Mouse (Mus musculus) Patski (cell line): Measurements from ENCODE around the gene Scarb1. TPM values are rescaled to one million over a fixed set of nuclear protein-coding genes. Genes with fewer than 3 reads are reported as not detected.
A peak's percentile ranks its signal among the peaks of the same experiment; 100 is the strongest.

Experiments
- ATAC-seq: fragments of 100-300 bp; one replicate; pipeline ENCODE4 v1.8.0; 2021
- CTCF ChIA-PET: fragments of 350-600 bp; sonication (Branson Sonifier 250); formaldehyde crosslinking; loops from one replicate; lab custom pipeline; 2022; ENCODE audit warnings: inconsistent platforms; lab: Charles Lee
- POLR2A ChIA-PET: fragments of 350-600 bp; sonication (Branson Sonifier 250); formaldehyde crosslinking; loops from one replicate; lab custom pipeline; 2022; ENCODE audit warnings: antibody characterized with exemption, inconsistent platforms; lab: Charles Lee
- DNase-seq: peaks from one replicate; pipeline ENCODE4 v3.0.0-alpha.2; 2011; ENCODE audit warnings: low read depth, low spot score
- H3K27me3 ChIP-seq: fragments of 371-371 bp; one replicate; pipeline ENCODE4 v1.5.1; 2021
- CTCF ChIP-seq: fragments of 100-300 bp; IDR thresholded peaks from one replicate; pipeline ENCODE4 v1.5.1; 2021
- in situ Hi-C: fragments of 300-500 bp; cut with MboI; formaldehyde crosslinking; loops from 3 replicates; pipeline ENCODE4 v1.11.1; 2018; ENCODE audit warnings: low pct_unique_long_range_greater_than_20kb, mixed read lengths
- polyA plus RNA-seq: library from polyadenylated mRNA; unstranded; gene quantifications from one replicate; pipeline ENCODE4 v1.2.3, GENCODE M21; 2021

Gene Scarb1
- polyA plus RNA-seq, 1 experiment from 2014 or later, result 59.7 TPM

DNA sequence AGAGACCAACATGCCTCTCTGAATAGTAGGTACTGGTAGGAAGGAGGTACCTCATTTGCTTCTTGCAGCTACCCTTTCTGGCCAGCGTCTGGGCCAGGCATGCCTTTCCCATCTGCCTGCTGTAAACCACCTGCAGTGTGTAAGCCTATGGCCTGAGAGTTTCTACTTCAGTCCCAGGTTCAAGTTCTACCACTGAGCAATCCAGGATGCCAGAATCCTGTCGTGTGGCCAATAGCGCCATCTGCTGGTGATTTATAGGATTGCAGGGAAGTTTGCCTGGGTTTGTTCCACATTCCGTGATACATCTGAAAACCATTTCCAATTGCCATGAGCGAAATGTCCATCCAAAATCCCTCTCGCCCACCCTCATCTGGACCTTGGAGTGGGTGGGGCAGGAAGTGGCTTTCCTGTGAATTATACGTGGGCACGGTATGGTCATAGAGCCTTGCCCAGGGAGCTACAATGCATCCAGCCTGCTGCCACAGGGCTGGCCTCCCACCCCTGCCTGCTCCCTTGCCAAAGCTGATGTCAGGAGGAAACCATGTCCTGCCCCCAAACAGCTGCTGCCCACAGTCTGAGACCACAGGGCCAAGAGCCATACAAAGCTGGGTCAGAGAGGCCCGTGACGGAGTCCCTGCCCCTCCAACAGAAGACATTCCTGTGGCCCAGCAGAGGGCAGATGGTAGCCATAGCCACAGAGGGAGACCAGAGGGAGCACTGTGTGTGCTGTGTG is 72.7 kb downstream of the Scarb1 start:
- CTCF ChIA-PET, result interaction anchor here (0.6 to 7.2 kb wide), 41 partner anchors 9 to 402 kb away, joined by 3 to 69 read pairs (median 4); partner anchors contain the start of genes Ncor2 and Scarb1
- no peaks in the 10 kb centered on the region for H3K27me3 ChIP-seq
- POLR2A ChIA-PET, result interaction anchor here (0.6 to 1.5 kb wide), 6 partner anchors 21 to 368 kb away, joined by 3 to 5 read pairs (median 4); no protein-coding TSS in a partner anchor
- in situ Hi-C loops, result no loop called here
- no peak for TF ChIP-seq CTCF
- DNase-seq, result peak; percentile 97
- ATAC-seq, result peak; percentile 84

DNA sequence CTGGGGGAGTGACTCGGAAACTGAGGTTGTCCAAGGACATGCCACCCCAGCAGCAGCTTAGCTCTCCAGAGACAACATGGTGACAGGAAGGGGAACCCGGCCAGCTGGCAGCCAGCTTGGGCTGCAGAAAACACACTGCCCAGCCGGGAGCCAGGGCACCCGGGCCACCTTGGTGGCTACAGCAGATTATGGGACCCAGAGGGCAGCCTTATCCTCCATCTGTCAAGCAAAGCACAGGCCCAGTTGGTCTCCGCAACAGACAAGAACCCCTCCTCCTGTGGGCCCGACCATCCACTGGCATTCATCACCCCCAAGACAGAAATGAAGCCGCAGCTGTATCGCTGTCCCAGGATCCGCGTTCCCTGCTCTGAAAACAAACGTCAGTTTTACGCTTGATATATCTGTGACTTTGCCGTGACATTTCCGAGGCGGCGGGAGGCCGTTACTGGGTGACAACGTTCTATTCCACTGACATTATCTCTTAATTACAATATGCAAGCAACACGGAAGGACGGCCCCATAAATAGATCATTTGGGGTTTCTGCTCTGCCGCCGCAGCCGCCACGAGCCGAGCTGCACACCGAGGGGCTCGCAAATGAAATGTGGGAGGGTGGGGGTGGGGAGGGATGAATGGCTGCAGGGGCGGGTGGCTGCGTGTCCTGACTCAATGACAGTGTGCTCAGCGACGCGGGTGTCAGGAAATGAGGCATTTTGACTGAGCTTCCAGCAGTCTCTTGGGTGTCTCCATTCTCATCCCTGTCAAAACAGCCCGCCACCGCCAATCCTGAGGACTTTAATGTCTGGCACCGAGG is 73.5 kb downstream of the Scarb1 start:
- ChIA-PET POLR2A (interaction anchor here (0.7 to 1.5 kb wide), 3 partner anchors 20 to 89 kb away, joined by 3 to 5 read pairs (median 4); no protein-coding TSS in a partner anchor), CTCF (interaction anchor here (0.6 to 7.2 kb wide), 16 partner anchors 12 to 370 kb away, joined by 3 to 69 read pairs (median 5); no protein-coding TSS in a partner anchor)
- no peaks in the 10 kb centered on the region for H3K27me3 ChIP-seq
- in situ Hi-C loops, result no loop called here
- no peak for ATAC-seq
- no peak for TF ChIP-seq CTCF
- DNase-seq, result no peak

DNA sequence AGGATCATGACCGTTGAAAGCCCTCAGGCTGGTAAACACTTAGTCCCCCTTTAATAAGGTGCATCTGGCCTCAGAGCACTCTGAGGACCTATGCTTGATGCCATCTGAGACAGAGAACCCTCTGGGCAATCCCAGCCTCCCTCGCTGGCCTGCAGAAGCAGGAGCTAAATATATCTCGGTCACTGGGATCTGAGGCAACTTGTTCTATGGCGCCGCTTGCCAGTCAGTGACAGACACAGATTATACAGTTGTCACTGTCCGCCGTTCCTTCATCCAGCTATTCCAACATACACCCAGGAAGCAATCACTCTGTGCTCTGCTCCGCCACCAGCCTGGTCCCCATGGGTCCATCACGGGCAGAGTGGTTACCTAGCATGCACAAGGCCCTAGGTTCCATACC is 74.8 kb downstream of the Scarb1 start:
- in situ Hi-C loops, result no loop called here
- ATAC-seq, result no peak
- no peaks in the 10 kb centered on the region for H3K27me3 ChIP-seq
- CTCF ChIA-PET, result interaction anchor here (1.1 to 2.0 kb wide), 2 partner anchors 77 to 252 kb away, joined by 3 to 9 read pairs; no protein-coding TSS in a partner anchor
- no peak for TF ChIP-seq CTCF
- POLR2A ChIA-PET, result no interaction called here
- no peak for DNase-seq

DNA sequence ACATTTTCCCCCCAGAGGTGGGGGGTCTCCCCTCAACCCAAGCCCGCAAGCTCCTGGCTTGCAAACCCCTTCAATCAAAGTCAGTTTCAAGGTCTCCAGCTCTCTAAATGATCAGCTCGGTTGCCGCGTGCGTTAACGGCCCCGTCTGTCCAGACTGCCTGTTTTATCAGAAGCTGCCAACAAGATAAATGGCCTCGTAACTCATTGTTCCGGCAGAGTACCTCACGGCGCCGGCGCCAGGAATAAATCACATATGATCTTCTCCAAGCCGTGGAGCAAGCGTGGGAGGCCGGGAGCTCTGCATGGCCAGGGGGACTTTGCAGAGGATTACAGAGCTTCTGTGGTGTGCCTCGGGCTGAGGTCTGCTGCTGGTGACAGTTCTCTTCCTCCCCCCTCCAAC is 76.2 kb downstream of the Scarb1 start:
- ChIA-PET POLR2A (no interaction called here), CTCF (interaction anchor here (0.7 to 1.4 kb wide), 9 partner anchors 11 to 350 kb away, joined by 3 to 5 read pairs (median 3); no protein-coding TSS in a partner anchor)
- TF ChIP-seq CTCF, result no peak
- H3K27me3 ChIP-seq, result no peaks in the 10 kb centered on the region
- peak; percentile 2 for ATAC-seq
- in situ Hi-C loops, result no loop called here
- no peak for DNase-seq

DNA sequence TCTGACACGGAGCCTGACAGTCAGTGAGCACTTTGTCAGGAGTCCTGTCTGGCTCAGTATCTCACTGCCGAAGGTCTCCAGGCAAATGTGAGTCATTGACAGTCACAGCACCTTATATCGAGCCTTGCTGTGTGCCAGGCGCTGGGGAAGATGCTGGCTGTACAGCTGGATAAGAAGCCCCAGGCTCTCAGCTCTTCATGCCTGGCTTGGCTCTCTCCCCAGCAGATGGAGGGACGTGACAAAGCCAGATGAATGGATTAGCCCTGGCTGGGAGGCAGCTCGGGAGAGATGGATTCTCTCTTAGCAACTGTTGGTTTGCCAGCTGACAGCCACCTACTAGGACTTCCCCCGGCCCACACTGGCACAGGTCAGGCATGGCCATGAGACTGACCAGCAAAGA is 78.3 kb downstream of the Scarb1 start:
- TF ChIP-seq CTCF, result no peak
- in situ Hi-C loops, result no loop called here
- ChIA-PET POLR2A (interaction anchor here (1.1 kb wide), 1 partner anchor 204 kb away, joined by 3 read pairs; no protein-coding TSS in a partner anchor), CTCF (interaction anchor here (0.8 to 1.3 kb wide), 2 partner anchors 147 to 363 kb away, joined by 3 read pairs; no protein-coding TSS in a partner anchor)
- H3K27me3 ChIP-seq, result no peaks in the 10 kb centered on the region
- ATAC-seq (peak; percentile 21), DNase-seq (no peak)

DNA sequence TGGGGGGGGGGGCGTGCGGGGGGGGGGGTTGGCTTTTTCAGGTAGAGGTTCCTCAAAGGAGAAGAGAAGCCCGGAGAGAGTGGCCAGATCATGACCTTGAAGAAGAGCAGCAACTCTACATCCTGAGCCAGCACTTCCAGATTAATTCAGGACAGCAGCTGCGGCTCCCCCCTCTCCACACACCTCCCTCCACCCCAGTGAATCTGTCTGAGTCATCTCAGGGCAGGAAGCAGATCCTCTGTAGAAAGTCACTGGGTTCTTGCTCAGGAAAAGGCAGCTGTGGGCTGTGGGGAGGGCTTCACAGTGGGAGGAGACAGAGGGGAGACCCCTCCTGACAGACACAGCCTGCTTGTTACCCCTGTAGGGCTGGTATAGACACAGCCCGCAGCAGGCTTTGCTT is 87.0 kb downstream of the Scarb1 start:
- ChIA-PET POLR2A (no interaction called here), CTCF (interaction anchor here (0.9 kb wide), 1 partner anchor 11 kb away, joined by 4 read pairs; no protein-coding TSS in a partner anchor)
- ATAC-seq (no peak), DNase-seq (no peak)
- in situ Hi-C loops, result no loop called here
- no peak for TF ChIP-seq CTCF
- no peaks in the 10 kb centered on the region for H3K27me3 ChIP-seq

DNA sequence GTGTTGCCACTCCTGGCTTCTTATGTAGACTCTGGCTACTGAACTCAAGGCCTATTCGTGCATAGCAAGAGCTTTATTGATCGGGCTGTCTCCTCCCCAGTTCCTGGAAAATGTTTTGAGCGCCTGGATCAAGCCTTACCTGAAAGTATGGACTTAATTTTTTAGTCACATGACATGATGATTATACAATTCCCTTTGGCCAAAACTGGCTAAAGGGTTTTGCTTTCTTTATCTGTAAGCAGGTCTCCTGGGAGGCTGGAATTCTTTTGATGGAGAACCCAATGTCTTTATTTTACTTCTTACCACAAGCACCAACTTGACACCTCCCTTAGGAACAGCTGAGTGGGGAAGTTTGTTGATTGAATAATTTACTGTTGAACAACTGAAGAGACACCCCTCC is 87.4 kb downstream of the Scarb1 start:
- TF ChIP-seq CTCF, result no peak
- H3K27me3 ChIP-seq, result no peaks in the 10 kb centered on the region
- ChIA-PET CTCF (interaction anchor here (0.9 to 1.3 kb wide), 2 partner anchors 10 to 11 kb away, joined by 3 to 4 read pairs; no protein-coding TSS in a partner anchor), POLR2A (no interaction called here)
- DNase-seq, result no peak
- no peak for ATAC-seq
- in situ Hi-C loops, result no loop called here

DNA sequence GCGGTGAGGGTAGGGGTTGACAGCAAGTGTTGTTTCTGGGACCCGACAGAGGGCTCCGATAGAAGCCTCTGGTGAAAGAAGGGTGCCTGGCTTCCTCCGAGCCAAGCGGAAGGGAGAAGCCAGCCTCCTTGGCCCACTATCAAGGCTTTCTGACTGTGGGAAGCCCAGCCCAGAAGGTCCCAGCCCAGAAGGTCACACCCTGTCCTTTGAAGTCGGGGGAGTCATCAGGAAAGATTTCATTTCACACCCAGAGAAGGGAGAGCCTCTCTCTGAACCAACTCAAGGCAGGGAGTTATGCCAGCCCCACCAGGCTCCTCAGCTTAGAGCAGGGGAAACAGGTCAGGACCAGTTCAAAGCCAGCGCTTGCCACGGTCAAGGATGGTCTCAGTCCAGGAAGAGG is 88.2 kb downstream of the Scarb1 start:
- TF ChIP-seq CTCF, result no peak
- DNase-seq, result no peak
- in situ Hi-C loops, result no loop called here
- CTCF ChIA-PET, result interaction anchor here (1.1 to 1.3 kb wide), 3 partner anchors 9 to 16 kb away, joined by 3 read pairs; no protein-coding TSS in a partner anchor
- no peak for ATAC-seq
- POLR2A ChIA-PET, result no interaction called here
- no peaks in the 10 kb centered on the region for H3K27me3 ChIP-seq

DNA sequence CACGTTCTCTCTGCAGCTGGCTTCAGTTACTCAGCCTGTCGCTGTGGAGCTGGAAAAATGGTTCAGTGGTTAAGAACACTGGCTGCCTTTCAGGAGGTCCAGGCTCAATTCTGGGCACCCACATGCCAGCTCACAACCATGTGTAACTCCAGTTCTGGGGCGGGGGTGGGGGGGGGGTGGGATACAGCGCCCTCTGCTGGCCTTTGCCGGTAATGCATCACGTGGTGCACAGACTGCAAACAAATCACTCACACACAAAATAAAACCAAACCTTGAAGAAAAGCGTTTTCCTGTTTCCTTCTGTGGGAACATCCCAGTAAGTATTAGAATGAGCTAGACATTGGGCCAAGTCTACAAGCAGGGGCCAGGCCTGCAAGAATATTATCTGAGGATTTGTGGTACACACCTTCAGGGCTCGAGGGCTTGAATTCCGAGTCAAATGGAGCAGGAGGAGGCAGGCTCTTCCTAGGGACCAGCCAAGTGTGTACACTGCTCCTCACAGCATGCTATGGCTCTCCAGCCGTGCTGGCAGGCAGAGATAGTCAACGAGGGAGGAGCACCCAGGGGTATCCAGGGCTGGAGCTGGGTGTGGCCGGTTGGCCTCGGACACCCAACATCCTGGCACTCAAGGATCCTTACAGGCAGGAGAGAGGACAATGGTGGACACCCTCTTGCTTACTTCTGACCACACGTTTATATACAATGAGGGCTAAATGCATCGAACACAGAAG is 88.8 kb downstream of the Scarb1 start:
- CTCF ChIA-PET, result interaction anchor here (1.1 to 1.3 kb wide), 3 partner anchors 8 to 16 kb away, joined by 3 read pairs; no protein-coding TSS in a partner anchor
- ATAC-seq, result no peak
- in situ Hi-C loops, result no loop called here

More for the DNA sequence above, 88.8 kb downstream of the Scarb1 start:
- TF ChIP-seq CTCF, result no peak
- DNase-seq, result no peak
- no peaks in the 10 kb centered on the region for H3K27me3 ChIP-seq
- POLR2A ChIA-PET, result no interaction called here
